Mouse (Mus musculus): ENCODE measurements around the gene March2.

Gene March2

DNA sequence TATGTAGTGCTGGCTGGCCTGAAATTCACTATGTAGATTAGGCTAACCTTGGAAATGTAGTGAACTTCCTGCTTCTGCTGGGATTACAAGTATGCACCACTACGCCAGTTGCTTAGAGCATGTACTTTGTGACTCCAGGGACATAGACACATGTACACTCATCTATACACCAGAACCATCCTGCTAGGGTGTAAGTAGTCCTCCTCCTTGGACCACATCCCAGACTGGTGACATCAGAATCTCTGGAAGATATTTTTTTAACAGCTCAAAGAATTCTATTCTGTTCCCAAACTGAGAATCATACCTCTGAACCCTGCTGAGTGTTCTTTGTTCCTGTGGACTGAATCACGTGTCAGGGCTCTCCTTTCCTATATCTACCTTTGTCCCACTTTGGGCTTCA lies 81.4 kb downstream of the March2 start:
- DNase-seq (ENCODE audit: low spot score in 2 of 2), result no peak

Measured in spleen, postnatal 4 days (tissue).